ENCODE assay signal across 9 mouse cellular contexts in genomic region chrX:50924629-50925364, GRCm38 (mm10). TPM values are rescaled to one million over a fixed set of nuclear protein-coding genes. Genes with fewer than 3 reads are reported as not detected.
A peak's percentile ranks its signal among the peaks of the same experiment; 100 is the strongest.
DNase-seq lines count a peak whose midpoint lies in the region; ATAC-seq and TF ChIP-seq lines count a peak whose summit lies in the region.
"Had no signal": no experiment of that assay in that cellular context is flagged by ENCODE, and none has a peak within 500 bp of the region (broad histone marks: within the 10 kb centered on the region; RNA-seq: fewer than 3 reads in every experiment).

No protein-coding gene starts in this region.

- TF ChIP-seq CTCF in gastrocnemius, adult 2 months (IDR thresholded peaks at IDR 0.05), result peak; percentile 37; the same call in 1 of the 2 replicates

- no peak for DNase-seq in gastrocnemius, adult 2 months
- DNase-seq in gastrocnemius, postnatal 14 days, result no peak
- DNase-seq in B cell, adult 2 months, result peak; percentile 7 to 17
- peak; percentile 25 to 47 for DNase-seq in cerebellum, postnatal 14 days
- no peak for DNase-seq in right cerebral cortex, postnatal 36 days (ENCODE audit: low spot score in 2 of 2)
- DNase-seq in urinary bladder, postnatal 4 days (ENCODE audit: low spot score in 2 of 2), result no peak

- no peaks in the 10 kb centered on the region for H3K9me3 ChIP-seq in intestine, embryonic 15.5 days

- H3K9ac ChIP-seq in intestine, embryonic 15.5 days, result no peak overlapping the region

- H3K36me3 ChIP-seq in intestine, embryonic 15.5 days, result no peaks in the 10 kb centered on the region

- no peak overlapping the region for H3K4me2 ChIP-seq in intestine, embryonic 15.5 days (replicated peaks)

- H3K27ac ChIP-seq in gastrocnemius, adult 2 months, result no peak overlapping the region
- H3K27ac ChIP-seq in intestine, embryonic 15.5 days, result no peak overlapping the region

- ATAC-seq in intestine, embryonic 15.5 days, result peak; percentile 84
- peak; percentile 69; the same call in 1 of the 2 replicates for ATAC-seq in megakaryocyte progenitor cell, adult 5-6 weeks (replicated peaks; ENCODE audit: poor library complexity)

- 42% methylated on average over 18 of the region's 18 CpGs for WGBS in intestine, embryonic 15.5 days

- intact Hi-C loops in gastrocnemius, adult 2 months (cut with DNase I), result no loop called here
- intact Hi-C loops in gastrocnemius, postnatal 14 days (cut with DNase I; ENCODE audit: low total_unique reads), result no loop called here

- H3K4me3 ChIP-seq in gastrocnemius, adult 2 months, result no peak overlapping the region
- H3K4me3 ChIP-seq in intestine, embryonic 15.5 days (replicated peaks), result no peak overlapping the region

- no peaks in the 10 kb centered on the region for H3K27me3 ChIP-seq in intestine, embryonic 15.5 days (replicated peaks)

- no peaks in the 10 kb centered on the region for H3K4me1 ChIP-seq in intestine, embryonic 15.5 days (replicated peaks)

RNA-seq across cellular contexts. Expression of gene Frmd7, which starts 17.7 kb away (rescaled TPM):
- under 1 TPM; 0.33 to 0.59 TPM for total RNA-seq in gastrocnemius, adult 2 months (2021)
- total RNA-seq in gastrocnemius, postnatal 14 days (2021), result under 1 TPM; 0.49 to 0.98 TPM
- polyA plus RNA-seq in intestine, embryonic 15.5 days (2015; fragmentation: Nextera tagmentation; extraction: Ambion mirVana), result 0.06 and 0.08 TPM in 2 replicates
- total RNA-seq in megakaryocyte progenitor cell, adult 5-6 weeks (2015), result not detected in 2 replicates
- total RNA-seq in megakaryocyte progenitor cell, adult 5-6 weeks (2017), result not detected in 2 replicates
- total RNA-seq: hematopoietic stem cell, adult 5-6 weeks had no signal

Comparison
In these comparisons a context has a peak if more than half of its experiments do, and no peak if none do; other contexts are left out.
1. DNase-seq: peak in B cell, adult 2 months (2 of 2) and cerebellum, postnatal 14 days (2 of 2); none in gastrocnemius, adult 2 months (single experiment), gastrocnemius, postnatal 14 days (single experiment), right cerebral cortex, postnatal 36 days (0 of 2) and urinary bladder, postnatal 4 days (0 of 2).